8 mouse cellular contexts compared by ENCODE assay signal in genomic region chr4:115962671-115963412, GRCm38 (mm10). TPM values are rescaled to one million over a fixed set of nuclear protein-coding genes. Genes with fewer than 3 reads are reported as not detected.
DNase-seq lines count a peak whose midpoint lies in the region; ATAC-seq and TF ChIP-seq lines count a peak whose summit lies in the region.

No protein-coding gene starts in this region.

- TF ChIP-seq CTCF in lung, embryonic 14.5 days (IDR thresholded peaks at IDR 0.05; ENCODE audit: low read depth): no peak; the same call in 1 of the 2 replicates

- peaks cover 85% of the 10 kb centered on the region for H3K27me3 ChIP-seq in heart, embryonic 14.5 days (ENCODE audit: control insufficient read depth, insufficient read depth, low read length)
- H3K27me3 ChIP-seq in lung, embryonic 14.5 days (ENCODE audit: insufficient read depth, low read length): peaks cover 65% of the 10 kb centered on the region
- H3K27me3 ChIP-seq in neural tube, embryonic 15.5 days (replicated peaks): peaks cover 84% of the 10 kb centered on the region

- under 1% methylated on average over 79 of the region's 79 CpGs for WGBS in heart, embryonic 14.5 days
- WGBS in lung, embryonic 14.5 days: under 1% methylated on average over 79 of the region's 79 CpGs
- under 1% methylated on average over 78 of the region's 79 CpGs for WGBS in neural tube, embryonic 15.5 days

- no peaks in the 10 kb centered on the region for H3K9me3 ChIP-seq in heart, embryonic 14.5 days (ENCODE audit: control insufficient read depth, low read length)
- H3K9me3 ChIP-seq in lung, embryonic 14.5 days (ENCODE audit: low read depth, low read length): no peaks in the 10 kb centered on the region
- no peaks in the 10 kb centered on the region for H3K9me3 ChIP-seq in neural tube, embryonic 15.5 days (replicated peaks)

- H3K4me1 ChIP-seq in heart, embryonic 14.5 days (ENCODE audit: control insufficient read depth in 2 of 2, insufficient read depth in 2 of 2, low read length in 2 of 2): peaks cover 3 to 4% of the 10 kb centered on the region in 2 experiments; a peak in 3 of 4 replicates
- H3K4me1 ChIP-seq in lung, embryonic 14.5 days (ENCODE audit: insufficient read depth): no peaks in the 10 kb centered on the region
- peaks cover 29% of the 10 kb centered on the region for H3K4me1 ChIP-seq in neural tube, embryonic 15.5 days

- peak overlapping the region; percentile 58 to 67 for H3K4me3 ChIP-seq in heart, embryonic 14.5 days (ENCODE audit: control insufficient read depth in 1 of 2, insufficient read depth in 1 of 2, low read depth in 1 of 2, low read length in 2 of 2)
- peak overlapping the region; percentile 59 for H3K4me3 ChIP-seq in lung, embryonic 14.5 days (ENCODE audit: low read depth, low read length)
- peak overlapping the region; percentile 59 for H3K4me3 ChIP-seq in neural tube, embryonic 15.5 days (replicated peaks)

- peak; percentile 16 for DNase-seq in thymus, postnatal 14 days
- no peak for DNase-seq in thymus, postnatal 10 days (ENCODE audit: low spot score in 2 of 2)
- DNase-seq in cerebellum, postnatal 25 days: peak; percentile 56 to 58
- DNase-seq in kidney, postnatal 14 days: peak; percentile 61
- DNase-seq in lung, embryonic 14.5 days: peak; percentile 87
- no peak for DNase-seq in adipocyte (ENCODE audit: low spot score)

- no peak overlapping the region for H3K27ac ChIP-seq in heart, embryonic 14.5 days (replicated peaks in 1 of 2; ENCODE audit: control insufficient read depth in 1 of 2, insufficient read depth in 1 of 2, low read depth in 2 of 2, low read length in 2 of 2)
- H3K27ac ChIP-seq in lung, embryonic 14.5 days (ENCODE audit: low read depth): no peak overlapping the region
- no peak overlapping the region for H3K27ac ChIP-seq in neural tube, embryonic 15.5 days (replicated peaks)

- ATAC-seq in heart, embryonic 14.5 days (ENCODE audit: insufficient number of reproducible peaks, insufficient read depth, low FRiP score, low read depth): no peak
- ATAC-seq in lung, embryonic 14.5 days (ENCODE audit: insufficient read depth): peak; percentile 82
- ATAC-seq in neural tube, embryonic 15.5 days (ENCODE audit: low FRiP score): peak; percentile 70

- peak overlapping the region; percentile 79 for H3K9ac ChIP-seq in heart, embryonic 14.5 days (ENCODE audit: low read length)
- peak overlapping the region; percentile 69 for H3K9ac ChIP-seq in lung, embryonic 14.5 days
- H3K9ac ChIP-seq in neural tube, embryonic 15.5 days (replicated peaks): peak overlapping the region; percentile 62

- peak overlapping the region; percentile 98 for H3K4me2 ChIP-seq in heart, embryonic 14.5 days (ENCODE audit: low read length)
- peak overlapping the region; percentile 93 for H3K4me2 ChIP-seq in lung, embryonic 14.5 days
- H3K4me2 ChIP-seq in neural tube, embryonic 15.5 days: peak overlapping the region; percentile 99

- no peaks in the 10 kb centered on the region for H3K36me3 ChIP-seq in heart, embryonic 14.5 days (ENCODE audit: control insufficient read depth, insufficient read depth, low read length)
- no peaks in the 10 kb centered on the region for H3K36me3 ChIP-seq in lung, embryonic 14.5 days (ENCODE audit: insufficient read depth)
- H3K36me3 ChIP-seq in neural tube, embryonic 15.5 days: no peaks in the 10 kb centered on the region

RNA-seq across cellular contexts. Expression of gene Dmbx1, which starts 23.1 kb away (rescaled TPM):
- not detected in 2 replicates for polyA plus RNA-seq in heart, embryonic 14.5 days (2014; fragmentation: Nextera tagmentation; extraction: Ambion mirVana)
- polyA plus RNA-seq in lung, embryonic 14.5 days (2014; fragmentation: Nextera tagmentation; extraction: Ambion mirVana): not detected in 2 replicates
- polyA plus RNA-seq in neural tube, embryonic 15.5 days (2015; fragmentation: Nextera tagmentation; extraction: Ambion mirVana): 1.2 and 2.1 TPM in 2 replicates

RNA-seq across cellular contexts. Expression of gene Faah, which starts 54.9 kb away (rescaled TPM):
- 1.1 and 1.9 TPM in 2 replicates for polyA plus RNA-seq in heart, embryonic 14.5 days (2014; fragmentation: Nextera tagmentation; extraction: Ambion mirVana)
- 6.3 and 8.0 TPM in 2 replicates for polyA plus RNA-seq in lung, embryonic 14.5 days (2014; fragmentation: Nextera tagmentation; extraction: Ambion mirVana)
- 18.9 and 22.8 TPM in 2 replicates for polyA plus RNA-seq in neural tube, embryonic 15.5 days (2015; fragmentation: Nextera tagmentation; extraction: Ambion mirVana)

Comparison
In these comparisons a context has a peak if more than half of its experiments do, and no peak if none do; other contexts are left out.
1. DNase-seq: peak in thymus, postnatal 14 days (single experiment), cerebellum, postnatal 25 days (2 of 2), kidney, postnatal 14 days (single experiment) and lung, embryonic 14.5 days (single experiment); none in thymus, postnatal 10 days (0 of 2) and adipocyte (single experiment).
2. Peak in every context shown above with its lines, with median percentiles within 50 percentile points of each other: H3K4me2 ChIP-seq, H3K4me3 ChIP-seq and H3K9ac ChIP-seq.